Mouse (Mus musculus) hindbrain, embryonic 12.5 days (tissue): ENCODE results near the gene Bbs7. TPM values are rescaled to one million over a fixed set of nuclear protein-coding genes. Genes with fewer than 3 reads are reported as not detected.
A peak's percentile ranks its signal among the peaks of the same experiment; 100 is the strongest.
"Not testable (repeated sequence)": the region's sequence is repeated elsewhere in the genome, so short reads cannot be mapped to it uniquely, and the experiment has no call there.

Source experiments
- ATAC-seq: fragments of 200-750 bp; cut with Nextera tagmentation; 2 replicates; pipeline ENCODE4 v1.8.0; 2017; ENCODE audit warnings: moderate TSS enrichment; ENCODE audit not compliant: low FRiP score
- H3K27ac ChIP-seq: fragments of 300-500 bp; sonication (generic); 2 replicates; pipeline ENCODE4 v1.5.1; 2016; ENCODE audit warnings: mild to moderate bottlenecking
- H3K27me3 ChIP-seq: fragments of 300-500 bp; sonication (generic); 2 replicates; pipeline ENCODE4 v1.6.1; 2016; ENCODE audit warnings: mild to moderate bottlenecking
- H3K36me3 ChIP-seq: fragments of 300-500 bp; sonication (generic); 2 replicates; pipeline ENCODE4 v1.6.1; 2016; ENCODE audit warnings: mild to moderate bottlenecking
- H3K4me1 ChIP-seq: fragments of 300-500 bp; sonication (generic); 2 replicates; pipeline ENCODE4 v1.6.1; 2016
- H3K4me2 ChIP-seq: fragments of 300-500 bp; sonication (generic); replicated peaks from 2 replicates; pipeline ENCODE4 v1.6.1; 2016; ENCODE audit warnings: mild to moderate bottlenecking
- H3K4me3 ChIP-seq: fragments of 300-500 bp; sonication (generic); 2 replicates; pipeline ENCODE4 v1.5.1; 2016; ENCODE audit warnings: mild to moderate bottlenecking
- H3K9ac ChIP-seq: fragments of 300-500 bp; sonication (generic); 2 replicates; pipeline ENCODE4 v1.6.1; 2016; ENCODE audit warnings: mild to moderate bottlenecking, moderate library complexity
- H3K9me3 ChIP-seq: fragments of 300-500 bp; sonication (generic); replicated peaks from 2 replicates; pipeline ENCODE4 v1.6.1; 2016; ENCODE audit warnings: mild to moderate bottlenecking
- WGBS: fragments of 180-500 bp; shearing (Covaris S2); methylation state at CpG from one replicate; pipeline ENCODE4 v1.1.7; 2016; 5-methylcytosine and 5-hydroxymethylcytosine counted together
- polyA plus RNA-seq: library from polyadenylated mRNA; unstranded; fragments of >200 nt; fragmentation: Nextera tagmentation; extraction: Ambion mirVana; gene quantifications from 2 replicates; pipeline ENCODE4 v1.2.1, GENCODE M21; 2016

Bbs7 gene
- polyA plus RNA-seq, 1 experiment from 2014 or later, result 20.3 TPM

DNA sequence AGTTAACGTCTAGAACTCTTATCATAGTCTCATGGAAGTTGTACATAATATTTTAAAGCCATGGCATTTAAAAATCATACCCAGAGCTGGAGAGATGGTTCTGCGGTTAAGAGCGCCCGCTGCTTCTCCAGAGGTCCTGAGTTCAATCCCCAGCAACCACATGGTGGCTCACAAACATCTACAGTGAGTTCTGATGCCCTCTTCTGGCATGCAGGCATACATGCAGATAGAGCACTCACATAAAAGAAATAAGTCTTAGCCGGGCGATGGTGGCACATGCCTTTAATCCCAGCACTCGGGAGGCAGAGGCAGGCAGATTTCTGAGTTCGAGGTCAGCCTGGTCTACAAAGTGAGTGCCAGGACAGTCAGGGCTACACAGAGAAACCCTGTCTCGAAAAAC, 13.5 kb downstream of the Bbs7 start:
- not testable (repeated sequence) for H3K9ac ChIP-seq, H3K27ac ChIP-seq, H3K4me3 ChIP-seq, H3K4me2 ChIP-seq, ATAC-seq, H3K36me3 ChIP-seq, H3K27me3 ChIP-seq, H3K4me1 ChIP-seq, H3K9me3 ChIP-seq
- WGBS, result 89% methylated on average over 9 of the region's 9 CpGs

DNA sequence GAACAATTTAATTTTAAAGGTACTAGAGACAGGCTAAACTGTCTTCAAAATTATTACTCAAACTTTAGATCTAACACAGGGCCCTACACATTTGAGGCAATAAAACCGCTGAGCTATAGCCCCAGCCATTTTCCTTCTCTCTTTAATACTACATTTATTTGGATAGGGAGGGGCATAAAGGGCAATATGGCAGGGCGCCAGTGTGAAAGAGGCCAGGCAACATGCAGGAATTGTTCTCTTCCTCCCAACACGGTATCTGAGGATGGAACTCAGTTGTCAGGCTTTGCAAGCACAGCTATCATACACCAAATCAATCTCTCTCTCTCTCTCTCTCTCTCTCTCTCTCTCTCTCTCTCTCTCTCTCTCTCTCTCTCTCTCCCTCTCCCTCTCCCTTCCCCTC, 14.5 kb downstream of the Bbs7 start:
- no peak overlapping the region for H3K27ac ChIP-seq
- H3K4me3 ChIP-seq, result no peak overlapping the region
- 91% methylated on average over 3 of the region's 3 CpGs for WGBS
- H3K9ac ChIP-seq, result no peak overlapping the region
- peaks cover 9% of the 10 kb centered on the region for H3K36me3 ChIP-seq
- no peak for ATAC-seq
- no peak overlapping the region for H3K4me2 ChIP-seq
- no peaks in the 10 kb centered on the region for H3K27me3 ChIP-seq
- no peaks in the 10 kb centered on the region for H3K9me3 ChIP-seq
- no peaks in the 10 kb centered on the region for H3K4me1 ChIP-seq

DNA sequence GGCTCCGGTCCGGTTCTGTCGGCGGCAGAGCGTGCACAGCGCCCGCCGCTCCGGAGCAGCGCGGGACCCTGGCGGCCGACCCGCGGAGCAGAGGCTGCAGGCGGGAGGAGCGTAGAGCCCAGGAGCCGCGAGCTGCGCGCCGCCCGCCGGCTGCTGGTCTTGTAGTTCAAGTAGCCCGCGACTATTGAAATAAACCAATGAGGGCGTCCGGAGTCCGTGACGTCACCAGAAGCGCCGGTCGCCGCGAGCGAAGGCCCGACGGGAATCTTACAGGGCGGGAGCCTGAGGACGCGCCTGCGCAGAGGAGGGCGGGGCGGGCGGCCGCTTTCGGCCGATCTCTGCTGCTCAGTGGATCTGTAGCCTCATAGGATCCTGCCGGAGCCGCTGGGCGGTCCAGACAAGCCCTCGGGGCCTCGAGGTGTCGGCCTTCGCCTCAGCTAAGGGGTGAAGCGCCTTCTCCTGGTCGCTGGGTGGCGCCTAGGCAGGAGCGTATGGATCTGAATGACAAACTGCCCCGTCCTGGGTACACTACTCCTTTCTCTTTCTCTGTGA, 41.4 kb downstream of the Bbs7 start, which contains the start of gene Ccna2:
TSS of gene Ccna2 (minus strand) at position 324 of the 552 bp plus-strand sequence.
- Histone ChIP-seq H3K27me3 (no peaks in the 10 kb centered on the region), H3K36me3 (peaks cover 29% of the 10 kb centered on the region), H3K4me1 (peaks cover 23% of the 10 kb centered on the region), H3K4me2 (peak within 1 kb of the TSS; percentile 98), H3K27ac (peak within 1 kb of the TSS; percentile 82), H3K4me3 (peak within 1 kb of the TSS; percentile 79), H3K9me3 (no peaks in the 10 kb centered on the region), H3K9ac (peak within 1 kb of the TSS; percentile 71)
- peak; percentile 100 for ATAC-seq
- under 1% methylated on average over 60 of the region's 60 CpGs for WGBS

DNA sequence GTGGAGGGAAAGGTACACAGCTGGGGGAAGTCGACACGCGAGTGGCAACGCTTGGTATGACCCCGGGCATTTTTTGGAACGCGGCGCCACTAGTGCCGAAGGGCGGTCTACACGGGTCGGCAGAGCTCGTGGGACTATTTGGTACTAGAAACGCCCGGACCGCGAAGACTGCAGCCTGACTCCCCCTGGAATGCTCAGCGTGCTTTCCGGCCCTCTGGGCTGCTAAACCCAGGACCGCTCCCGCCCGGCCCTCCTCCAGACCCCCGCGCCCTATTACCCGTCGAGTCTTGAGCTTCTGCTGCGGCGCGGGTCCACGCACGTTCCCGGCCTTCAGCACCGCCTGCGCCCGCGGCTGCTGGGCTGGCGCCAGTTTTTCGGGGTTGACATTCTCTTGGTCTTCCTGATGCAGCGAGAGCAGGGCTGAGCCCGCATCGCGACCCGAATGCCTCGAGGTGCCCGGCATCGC, 41.9 kb downstream of the Bbs7 start:
- Histone ChIP-seq H3K36me3 (peaks cover 34% of the 10 kb centered on the region), H3K9me3 (no peaks in the 10 kb centered on the region), H3K9ac (peak overlapping the region; percentile 71), H3K27me3 (no peaks in the 10 kb centered on the region), H3K4me2 (peak overlapping the region; percentile 98), H3K4me3 (peak overlapping the region; percentile 79), H3K27ac (no peak overlapping the region), H3K4me1 (peaks cover 23% of the 10 kb centered on the region)
- WGBS, result under 1% methylated on average over 46 of the region's 46 CpGs
- ATAC-seq, result no peak; the same call in 1 of the 2 replicates

DNA sequence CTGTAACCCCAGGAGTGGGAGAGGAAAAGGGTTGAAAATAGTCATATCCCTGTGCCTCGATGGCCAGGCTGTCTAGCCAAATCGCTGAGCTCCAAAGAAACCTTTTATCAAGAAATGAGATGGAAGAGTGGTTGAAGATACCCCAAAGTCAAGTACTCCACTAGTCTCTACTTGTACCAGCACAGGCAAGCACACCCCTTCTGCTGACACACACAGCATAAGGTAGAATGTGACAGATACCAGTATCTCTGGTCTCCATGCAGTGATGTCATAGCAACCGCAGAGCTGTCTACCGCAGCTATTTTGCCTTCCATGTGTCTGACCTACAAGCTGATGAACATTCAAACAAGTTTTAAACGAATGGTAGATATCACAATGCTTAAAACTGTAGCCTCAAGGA, 43.4 kb downstream of the Bbs7 start:
- H3K36me3 ChIP-seq, result peaks cover 46% of the 10 kb centered on the region

DNA sequence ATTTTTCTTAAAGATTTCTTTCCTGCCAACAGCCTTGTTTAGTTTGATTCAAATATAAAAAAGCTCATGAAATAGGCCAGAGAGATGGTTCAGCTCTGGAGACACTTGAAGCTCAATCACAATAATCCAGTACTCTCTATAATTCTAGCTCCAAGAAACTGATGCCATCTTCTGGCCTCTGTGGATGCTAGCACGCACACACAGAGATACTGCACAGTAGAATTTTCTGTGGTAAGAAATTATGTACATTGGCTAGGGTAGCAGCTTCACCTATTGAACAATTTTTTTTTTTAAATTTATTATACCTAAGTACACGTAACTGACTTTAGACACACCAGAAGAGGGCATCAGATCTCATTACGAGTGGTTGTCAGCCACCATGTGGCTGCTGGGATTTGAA, 49.6 kb downstream of the Bbs7 start:
- Histone ChIP-seq H3K36me3 (peaks cover 86% of the 10 kb centered on the region), H3K4me1 (no peaks in the 10 kb centered on the region), H3K4me3 (no peak overlapping the region), H3K9ac (no peak overlapping the region), H3K9me3 (no peaks in the 10 kb centered on the region), H3K27me3 (no peaks in the 10 kb centered on the region), H3K4me2 (no peak overlapping the region), H3K27ac (no peak overlapping the region)
- 91% methylated on average over 3 of the region's 3 CpGs for WGBS
- ATAC-seq, result no peak

More for the DNA sequence above, 43.4 kb downstream of the Bbs7 start:
- H3K4me3 ChIP-seq, result peak overlapping the region; percentile 79
- WGBS, result 92% methylated on average over 5 of the region's 5 CpGs
- H3K9me3 ChIP-seq, result no peaks in the 10 kb centered on the region
- H3K9ac ChIP-seq, result peak overlapping the region; percentile 71
- H3K4me2 ChIP-seq, result peak overlapping the region; percentile 98
- H3K4me1 ChIP-seq, result peaks cover 23% of the 10 kb centered on the region
- H3K27ac ChIP-seq, result no peak overlapping the region
- H3K27me3 ChIP-seq, result no peaks in the 10 kb centered on the region
- no peak for ATAC-seq

DNA sequence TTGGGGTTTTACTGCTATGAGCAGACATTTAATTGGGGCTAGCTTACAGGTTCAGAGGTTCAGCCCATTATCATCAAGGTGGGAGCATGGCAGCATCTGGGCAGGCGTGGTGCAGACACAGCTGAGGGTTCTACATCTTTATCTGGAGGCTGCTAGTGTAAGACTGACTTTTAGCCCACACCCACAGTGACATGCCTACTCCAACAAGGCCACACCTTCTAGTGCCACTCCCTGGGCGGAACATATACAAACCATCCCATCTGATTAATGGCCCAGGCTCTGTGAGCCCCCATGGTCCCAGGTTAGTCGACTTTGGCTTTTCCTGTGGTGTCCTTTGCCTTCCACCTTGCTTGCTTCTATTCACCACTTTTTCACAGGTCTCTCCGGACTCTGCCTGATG, 53.7 kb downstream of the Bbs7 start:
- Histone ChIP-seq H3K36me3 (peaks cover 88% of the 10 kb centered on the region), H3K27ac (no peak overlapping the region), H3K4me1 (no peaks in the 10 kb centered on the region), H3K9ac (no peak overlapping the region), H3K27me3 (no peaks in the 10 kb centered on the region), H3K9me3 (no peaks in the 10 kb centered on the region), H3K4me2 (no peak overlapping the region), H3K4me3 (no peak overlapping the region)
- ATAC-seq, result no peak
- WGBS, result 83% methylated on average over 4 of the region's 4 CpGs

DNA sequence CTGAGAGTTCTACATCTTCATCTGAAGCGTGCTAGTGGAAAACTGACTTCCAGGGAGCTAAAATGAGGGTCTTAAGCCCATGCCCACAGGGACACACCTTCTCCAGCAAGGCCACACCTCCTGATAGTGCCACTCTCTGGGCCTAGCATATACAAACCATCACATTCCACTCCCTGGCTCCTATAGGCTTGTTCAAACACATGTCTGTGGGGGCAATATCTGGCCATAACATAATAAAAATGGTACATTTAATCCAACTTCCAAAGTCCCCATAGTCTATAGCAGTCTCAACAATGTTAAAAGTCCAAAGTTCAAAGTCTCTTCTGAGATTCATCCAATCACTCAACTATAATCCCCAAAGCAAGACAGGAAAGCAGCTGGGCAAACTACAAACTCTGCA, 55.7 kb downstream of the Bbs7 start:
- Histone ChIP-seq H3K9me3 (no peaks in the 10 kb centered on the region), H3K36me3 (peaks cover 75% of the 10 kb centered on the region), H3K27me3 (no peaks in the 10 kb centered on the region), H3K4me3 (no peak overlapping the region), H3K27ac (no peak overlapping the region), H3K4me1 (no peaks in the 10 kb centered on the region), H3K9ac (no peak overlapping the region), H3K4me2 (no peak overlapping the region)
- WGBS, result 100% methylated on average over 1 of the region's 1 CpGs
- ATAC-seq, result no peak

DNA sequence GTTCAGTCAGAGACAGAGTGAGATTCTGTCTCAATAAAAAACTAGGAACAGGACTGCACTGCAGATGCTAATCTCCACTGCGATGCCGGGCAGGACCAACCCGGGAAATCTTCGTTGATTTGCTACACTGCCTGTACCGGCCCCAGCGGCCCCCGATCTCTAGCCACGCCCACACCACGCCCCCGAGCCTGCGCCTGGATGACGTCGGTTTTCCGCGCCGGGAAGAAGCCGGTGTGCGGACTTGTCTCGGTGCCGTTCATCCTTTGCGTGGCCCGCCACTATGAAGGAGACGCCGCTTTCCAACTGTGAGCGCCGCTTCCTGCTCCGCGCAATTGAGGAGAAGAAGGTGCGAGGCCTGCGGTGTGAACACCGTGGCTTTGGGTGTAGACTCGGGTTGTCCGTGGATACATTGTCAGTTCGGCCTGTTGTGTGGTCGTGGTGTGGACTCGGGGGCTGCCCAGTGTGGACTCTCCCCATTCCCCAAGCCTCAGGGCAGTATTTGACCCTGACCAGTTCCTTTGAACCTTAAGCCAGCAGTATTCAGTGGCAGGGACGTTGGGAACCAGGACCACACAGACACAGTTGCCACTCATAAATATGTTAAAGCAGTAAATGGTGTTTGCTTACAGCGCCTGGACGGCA, 60.8 kb downstream of the Bbs7 start, which contains the start of gene Exosc9:
TSS of gene Exosc9 (plus strand) at position 201 of the 642 bp plus-strand sequence.
- peak; percentile 96 for ATAC-seq
- H3K27me3 ChIP-seq, result no peaks in the 10 kb centered on the region
- under 1% methylated on average over 39 of the region's 39 CpGs for WGBS
- peaks cover 33% of the 10 kb centered on the region for H3K36me3 ChIP-seq
- peak within 1 kb of the TSS; percentile 84 for H3K9ac ChIP-seq
- H3K4me1 ChIP-seq, result peaks cover 8% of the 10 kb centered on the region; the same call in 1 of the 2 replicates
- H3K9me3 ChIP-seq, result no peaks in the 10 kb centered on the region
- H3K4me2 ChIP-seq, result peak within 1 kb of the TSS; percentile 82
- peak within 1 kb of the TSS; percentile 87 for H3K4me3 ChIP-seq
- H3K27ac ChIP-seq, result peak within 1 kb of the TSS; percentile 81

DNA sequence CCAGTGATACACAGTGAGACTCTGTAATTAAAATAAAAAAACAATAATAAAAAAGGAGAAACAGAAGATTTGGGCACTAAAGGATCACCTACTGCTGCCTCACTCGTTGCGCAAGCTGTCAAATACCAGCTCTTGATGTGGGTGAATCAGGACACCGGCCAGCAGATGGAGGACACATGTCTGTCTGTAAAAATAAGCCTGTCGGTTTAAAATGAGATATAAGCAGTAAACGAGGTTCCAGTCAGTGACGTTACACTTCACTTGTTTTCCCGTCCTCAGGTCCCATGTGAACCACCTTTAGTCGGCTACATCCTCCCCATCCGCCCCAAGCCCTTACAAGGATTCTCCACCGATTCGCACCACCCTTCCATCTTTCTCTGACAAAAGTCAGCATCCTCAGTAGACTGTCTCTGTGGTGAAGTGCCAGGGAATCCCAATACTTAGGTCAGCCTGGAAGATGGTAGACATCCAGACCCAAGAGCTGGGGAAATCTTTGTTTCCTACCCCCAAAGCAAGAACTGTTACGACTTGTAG, 61.4 kb downstream of the Bbs7 start:
- Histone ChIP-seq H3K9me3 (no peaks in the 10 kb centered on the region), H3K9ac (peak overlapping the region; percentile 84), H3K27me3 (no peaks in the 10 kb centered on the region), H3K36me3 (peaks cover 27% of the 10 kb centered on the region), H3K4me1 (peaks cover 8% of the 10 kb centered on the region; the same call in 1 of the 2 replicates), H3K27ac (peak overlapping the region; percentile 81), H3K4me2 (peak overlapping the region; percentile 82), H3K4me3 (peak overlapping the region; percentile 87)
- WGBS, result 16% methylated on average over 12 of the region's 12 CpGs
- ATAC-seq, result peak; percentile 72

DNA sequence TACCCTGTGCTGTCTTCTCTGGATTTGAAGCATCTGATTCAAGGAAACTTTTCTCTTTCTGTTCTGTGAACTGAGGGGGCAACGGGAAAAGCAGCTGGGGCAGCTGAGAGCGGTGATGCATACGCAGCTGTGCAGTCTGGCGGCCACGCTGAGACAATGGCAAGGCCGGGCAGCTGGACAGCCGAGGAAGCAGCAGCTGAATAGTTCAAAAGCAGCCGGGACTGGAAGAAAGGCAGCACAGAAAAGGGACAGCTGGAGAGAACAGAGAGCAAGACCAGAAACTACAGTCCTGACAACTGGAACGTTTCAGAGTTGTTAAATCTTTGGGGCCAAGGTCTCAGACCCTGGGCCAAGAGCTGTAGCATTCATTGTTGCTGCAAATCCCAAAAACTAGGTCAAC, 61.9 kb downstream of the Bbs7 start:
- 24% methylated on average over 9 of the region's 9 CpGs for WGBS
- H3K4me2 ChIP-seq, result peak overlapping the region; percentile 82
- peaks cover 8% of the 10 kb centered on the region; the same call in 1 of the 2 replicates for H3K4me1 ChIP-seq
- peaks cover 23% of the 10 kb centered on the region for H3K36me3 ChIP-seq
- peak overlapping the region; percentile 84; the same call in 1 of the 2 replicates for H3K9ac ChIP-seq
- H3K9me3 ChIP-seq, result no peaks in the 10 kb centered on the region
- peak overlapping the region; percentile 81 for H3K27ac ChIP-seq
- peak overlapping the region; percentile 87; the same call in 1 of the 2 replicates for H3K4me3 ChIP-seq
- H3K27me3 ChIP-seq, result no peaks in the 10 kb centered on the region
- peak; percentile 49 for ATAC-seq

DNA sequence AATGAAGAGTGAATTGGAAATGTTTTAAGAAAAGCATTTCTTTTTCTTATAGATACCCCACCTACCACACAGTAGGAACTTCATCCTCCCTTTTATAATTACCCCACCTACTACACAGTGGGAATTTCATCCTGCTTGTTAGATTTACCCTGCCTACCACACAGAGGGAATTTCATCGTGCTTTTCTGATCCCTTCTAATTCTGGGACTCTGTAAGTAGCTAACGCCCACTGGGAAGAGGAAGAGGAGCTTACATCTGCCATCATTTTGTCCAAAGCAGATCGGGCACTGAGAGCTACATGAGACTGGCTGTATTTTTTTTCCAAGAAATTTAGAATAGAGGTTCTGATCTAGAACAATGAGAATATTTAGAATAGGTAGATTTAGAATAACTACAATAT, 68.3 kb downstream of the Bbs7 start:
- ATAC-seq, result no peak
- Histone ChIP-seq H3K4me3 (no peak overlapping the region), H3K27ac (no peak overlapping the region)

More for the DNA sequence above, 68.3 kb downstream of the Bbs7 start:
- H3K4me2 ChIP-seq, result no peak overlapping the region
- no peaks in the 10 kb centered on the region for H3K4me1 ChIP-seq
- 80% methylated on average over 3 of the region's 3 CpGs for WGBS
- no peaks in the 10 kb centered on the region for H3K9me3 ChIP-seq
- H3K9ac ChIP-seq, result no peak overlapping the region
- H3K27me3 ChIP-seq, result no peaks in the 10 kb centered on the region
- H3K36me3 ChIP-seq, result no peaks in the 10 kb centered on the region
